Mouse (Mus musculus) bone marrow macrophage, adult 2 months (primary cell): ENCODE measurements around the gene Josd2. TPM values are rescaled to one million over a fixed set of nuclear protein-coding genes. Genes with fewer than 3 reads are reported as not detected.

ENCODE experiments used
- H3K27ac ChIP-seq: 2 replicates; pipeline ENCODE4 v1.5.1; 2012; ENCODE audit warnings: low read depth, low read length; ENCODE audit not compliant: insufficient read depth
- H3K4me1 ChIP-seq: 2 replicates; pipeline ENCODE4 v1.6.1; 2012; ENCODE audit warnings: low read length; ENCODE audit not compliant: control insufficient read depth, insufficient read depth
- H3K4me3 ChIP-seq: 2 replicates; pipeline ENCODE4 v1.5.1; 2012; ENCODE audit warnings: mild to moderate bottlenecking, low read length, moderate library complexity; ENCODE audit not compliant: insufficient read depth
- CTCF ChIP-seq: IDR thresholded peaks from 2 replicates; pipeline ENCODE4 v1.5.1; 2012; ENCODE audit warnings: low read depth, mild to moderate bottlenecking, low read length, moderate library complexity
- POLR2A ChIP-seq: IDR thresholded peaks from 2 replicates; pipeline ENCODE4 v1.6.1; 2012; ENCODE audit warnings: mild to moderate bottlenecking, low read depth, low read length, borderline replicate concordance
- polyA plus RNA-seq: library from polyadenylated mRNA; stranded (reverse); fragments of >200 nt; gene quantifications from 2 replicates; pipeline ENCODE4 v1.2.4, GENCODE M21; 2012; ENCODE audit not compliant: missing spikeins, insufficient read depth, insufficient read length

Josd2 gene
- polyA plus RNA-seq, 1 experiment, result 51.3 TPM

- Histone ChIP-seq H3K4me3 (no peak overlapping the region), H3K27ac (no peak overlapping the region), H3K4me1 (no peaks in the 10 kb centered on the region)
- TF ChIP-seq CTCF (no peak), POLR2A (no peak)
Observed at GRCm38 (mm10) chr7:44486927-44487575, 19.3 kb downstream of the Josd2 start.

- Histone ChIP-seq H3K4me1 (no peaks in the 10 kb centered on the region), H3K27ac (no peak overlapping the region), H3K4me3 (no peak overlapping the region)
- TF ChIP-seq POLR2A (no peak), CTCF (no peak)
Observed at GRCm38 (mm10) chr7:44487936-44488335, 20.2 kb downstream of the Josd2 start.

GRCm38 (mm10) chr7:44488545-44488944 is 20.8 kb downstream of the Josd2 start:
- Histone ChIP-seq H3K27ac (no peak overlapping the region), H3K4me3 (no peak overlapping the region), H3K4me1 (no peaks in the 10 kb centered on the region)
- no peak for TF ChIP-seq POLR2A
- no peak for TF ChIP-seq CTCF

GRCm38 (mm10) chr7:44490281-44490680 is 22.5 kb downstream of the Josd2 start:
- Histone ChIP-seq H3K4me1 (peaks cover 3% of the 10 kb centered on the region), H3K4me3 (no peak overlapping the region), H3K27ac (no peak overlapping the region)
- TF ChIP-seq POLR2A (no peak), CTCF (no peak)

- no peak overlapping the region for H3K27ac ChIP-seq
- TF ChIP-seq CTCF (no peak), POLR2A (no peak)
- H3K4me3 ChIP-seq, result no peak overlapping the region
- H3K4me1 ChIP-seq, result peaks cover 6% of the 10 kb centered on the region
Observed at GRCm38 (mm10) chr7:44491391-44491790, 23.6 kb downstream of the Josd2 start.

DNA sequence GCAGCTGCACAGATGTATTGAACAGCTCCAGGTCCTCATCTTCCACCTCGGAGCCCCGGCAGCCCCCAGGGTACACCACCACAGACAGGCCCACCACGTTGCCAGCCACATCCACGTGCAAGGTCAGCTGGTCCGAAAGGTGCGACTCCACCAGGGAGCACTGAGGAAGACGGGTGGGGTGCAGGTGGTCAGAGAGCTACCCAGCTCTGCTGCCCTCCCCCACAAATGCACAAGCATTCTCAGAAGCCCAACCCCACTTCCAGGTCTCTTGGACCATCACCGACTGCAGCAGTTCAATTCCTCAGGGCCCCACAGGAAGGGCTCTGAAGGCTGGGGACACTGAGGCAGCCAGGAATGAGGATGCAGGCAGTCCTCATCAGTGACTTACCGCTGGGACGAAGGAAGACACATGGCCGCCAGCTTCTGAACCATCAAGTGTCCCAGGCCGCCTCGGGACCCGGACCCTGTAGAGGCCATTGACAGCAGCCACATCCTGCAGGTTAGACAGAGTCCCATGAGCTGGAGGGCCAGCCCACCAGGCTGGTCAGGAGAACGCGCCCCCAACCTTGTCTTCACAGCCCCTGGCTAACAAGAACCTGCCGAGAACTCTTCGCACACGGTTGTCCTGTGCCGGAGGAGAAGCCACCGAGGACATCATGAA is 24.5 kb downstream of the Josd2 start:
- Histone ChIP-seq H3K27ac (no peak overlapping the region), H3K4me1 (peaks cover 11% of the 10 kb centered on the region), H3K4me3 (no peak overlapping the region)
- TF ChIP-seq CTCF, result no peak
- no peak for TF ChIP-seq POLR2A

- no peak overlapping the region for H3K27ac ChIP-seq
- TF ChIP-seq POLR2A (no peak), CTCF (no peak)
Observed at GRCm38 (mm10) chr7:44494681-44495080, 26.9 kb downstream of the Josd2 start.

GRCm38 (mm10) chr7:44495086-44495485 is 27.3 kb downstream of the Josd2 start:
- H3K27ac ChIP-seq, result no peak overlapping the region

More at GRCm38 (mm10) chr7:44494681-44495080, 26.9 kb downstream of the Josd2 start:
- peaks cover 12% of the 10 kb centered on the region for H3K4me1 ChIP-seq
- no peak overlapping the region for H3K4me3 ChIP-seq

GRCm38 (mm10) chr7:44495992-44496770 is 28.4 kb downstream of the Josd2 start, which contains the start of the genes Emc10 and Fam71e1:
TSS of gene Emc10 (minus strand) at chr7:44496529.
TSS of gene Fam71e1 (plus strand) at chr7:44496581.
- no peak for TF ChIP-seq CTCF
- 0 out of 2 replicates have a peak, but pooled peaks have one; percentile 56 for TF ChIP-seq POLR2A
- H3K27ac ChIP-seq, result peak within 1 kb of the TSS; percentile 72

More at GRCm38 (mm10) chr7:44495086-44495485, 27.3 kb downstream of the Josd2 start:
- Histone ChIP-seq H3K4me3 (peak overlapping the region; percentile 88; the same call in 1 of the 2 replicates), H3K4me1 (peaks cover 12% of the 10 kb centered on the region)
- TF ChIP-seq CTCF (no peak), POLR2A (no peak)

DNA sequence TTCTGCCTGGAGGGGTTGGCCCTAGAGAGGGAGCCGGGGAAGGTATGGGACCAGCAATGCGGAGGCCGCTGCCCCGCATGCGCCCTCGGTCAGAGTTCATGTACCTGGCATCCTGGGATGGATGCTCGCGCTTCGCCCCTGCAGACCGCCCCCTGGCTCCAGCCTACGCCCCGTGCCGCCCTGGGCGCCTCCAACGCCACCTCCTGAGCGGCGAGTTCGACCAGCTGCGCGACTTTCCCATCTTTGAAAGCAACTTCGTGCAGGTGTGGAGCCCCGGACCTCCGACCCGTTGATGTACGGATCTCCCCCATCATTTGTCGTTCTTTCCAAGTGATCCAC is 29.0 kb downstream of the Josd2 start:
- peaks cover 12% of the 10 kb centered on the region for H3K4me1 ChIP-seq
- TF ChIP-seq POLR2A (no peak), CTCF (no peak)

More at GRCm38 (mm10) chr7:44495992-44496770, 28.4 kb downstream of the Josd2 start, which contains the start of the genes Emc10 and Fam71e1:
- Histone ChIP-seq H3K4me3 (peak within 1 kb of the TSS; percentile 88), H3K4me1 (peaks cover 12% of the 10 kb centered on the region)

More for the DNA sequence above, 29.0 kb downstream of the Josd2 start:
- 0 out of 2 replicates have a peak overlapping the region, but pooled peaks have one; percentile 22 for H3K27ac ChIP-seq
- H3K4me3 ChIP-seq, result peak overlapping the region; percentile 88
